Mouse (Mus musculus) 3134 (cell line): ENCODE results near the gene Abi3.

ENCODE experiments used
- DNase-seq: peaks from one replicate; pipeline ENCODE4 v3.0.0-alpha.2; 2011; ENCODE audit warnings: low spot score; ENCODE audit not compliant: insufficient read length; ENCODE audit errors: extremely low read depth

Gene Abi3

DNA sequence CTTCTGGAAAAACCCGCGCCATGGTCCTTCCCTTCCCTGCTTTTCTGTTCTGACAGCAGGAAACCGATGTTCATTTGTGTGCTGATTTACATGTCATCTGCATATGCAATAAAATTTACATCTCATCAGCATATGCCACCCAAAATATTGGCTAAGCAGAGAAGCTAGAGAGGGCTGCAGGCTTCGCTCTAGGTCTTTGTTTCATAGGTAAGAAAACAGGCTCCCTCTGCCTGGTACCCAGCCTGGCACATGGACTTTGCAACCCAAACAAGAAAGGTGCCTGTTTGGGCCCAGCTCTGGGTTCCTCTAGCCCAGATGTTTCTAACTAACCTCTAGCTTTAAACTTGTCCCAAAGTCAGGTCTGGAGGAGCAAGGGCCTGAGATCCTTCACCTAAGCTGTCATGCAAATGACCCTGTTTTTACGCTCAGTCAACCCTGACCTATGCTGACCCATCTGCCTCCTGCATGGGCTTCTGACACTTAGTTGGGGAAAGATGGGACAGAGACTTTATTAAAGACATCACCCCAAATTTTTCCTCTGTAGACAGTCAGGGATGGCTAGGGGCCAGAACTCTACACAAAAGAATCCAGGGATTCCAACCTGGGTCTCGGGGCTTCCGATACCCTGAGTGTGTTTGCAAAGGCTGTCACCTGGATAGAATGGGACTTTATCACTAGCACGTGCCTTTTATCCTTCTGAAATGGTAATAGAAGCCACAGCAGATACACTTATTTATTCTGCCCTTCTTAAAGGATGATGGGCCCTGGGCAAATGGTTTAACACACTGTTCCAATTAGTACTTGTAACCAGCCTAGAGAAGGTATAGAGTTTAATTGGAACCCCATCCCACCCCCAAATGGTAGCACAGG lies 3.0 kb downstream of the Abi3 start:
- DNase-seq = no peak

DNA sequence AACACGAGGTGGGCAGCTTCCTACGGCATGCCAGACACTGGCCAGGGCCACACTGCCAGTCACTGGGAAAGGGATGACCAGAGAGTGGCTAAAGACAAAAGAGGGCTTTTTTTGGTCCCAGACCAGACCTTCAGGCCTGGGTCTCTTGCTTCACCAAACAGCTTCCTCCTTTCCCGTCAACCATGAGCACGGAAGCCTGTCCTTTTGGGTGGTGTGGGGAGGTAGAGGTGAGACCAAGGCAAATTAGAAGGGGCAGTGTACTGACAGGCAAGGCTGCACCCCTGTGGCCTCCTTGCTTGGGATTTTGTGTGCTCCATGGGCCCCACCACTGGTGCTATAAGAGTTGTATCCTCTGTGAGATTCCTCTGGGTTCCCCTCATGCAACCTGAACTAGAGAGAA lies 3.7 kb downstream of the Abi3 start:
- no peak for DNase-seq

DNA sequence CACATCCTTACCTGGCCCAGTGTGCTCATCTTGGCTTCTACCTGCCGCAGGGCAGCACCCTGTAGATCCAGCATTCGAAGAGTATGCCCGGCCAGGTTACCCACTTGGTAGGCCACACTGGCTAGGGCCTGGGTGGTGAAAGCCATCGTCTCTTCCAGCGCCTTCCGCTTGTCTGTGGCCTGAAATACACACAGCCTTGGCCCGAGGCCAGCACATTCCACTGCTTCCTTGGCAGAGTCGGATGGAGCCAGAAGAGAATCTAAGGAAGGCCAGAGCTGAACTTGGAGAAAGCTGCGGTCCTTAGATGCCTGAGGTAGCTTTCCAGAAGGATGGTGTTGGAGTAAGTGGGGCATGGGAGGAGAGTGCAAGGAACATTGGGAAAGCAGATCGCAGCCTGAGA lies 5.2 kb downstream of the Abi3 start, which contains the start of gene Gngt2:
TSS of gene Gngt2 (plus strand) at position 158 of the 400 bp plus-strand sequence.
- peak; percentile 84 for DNase-seq

DNA sequence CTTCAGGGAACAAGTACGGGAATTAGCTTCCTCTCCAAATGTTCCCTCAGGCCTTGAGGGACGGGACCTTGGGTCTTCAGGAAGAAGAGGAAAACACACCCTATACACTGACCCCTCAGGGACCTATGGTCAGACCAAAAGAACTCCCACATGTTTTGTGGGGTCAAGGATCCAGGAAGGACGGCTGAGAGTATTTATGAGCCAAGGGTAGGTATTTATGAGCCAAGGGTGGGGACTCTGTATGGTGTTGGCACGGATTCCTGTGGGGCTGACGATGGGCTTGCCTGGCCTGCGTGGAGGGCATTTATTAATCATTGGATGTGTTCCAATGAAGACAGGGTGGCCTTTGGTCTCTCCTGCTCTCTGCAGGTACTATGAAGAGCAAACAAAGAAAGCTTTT lies 5.8 kb downstream of the Abi3 start:
- DNase-seq = peak; percentile 55

DNA sequence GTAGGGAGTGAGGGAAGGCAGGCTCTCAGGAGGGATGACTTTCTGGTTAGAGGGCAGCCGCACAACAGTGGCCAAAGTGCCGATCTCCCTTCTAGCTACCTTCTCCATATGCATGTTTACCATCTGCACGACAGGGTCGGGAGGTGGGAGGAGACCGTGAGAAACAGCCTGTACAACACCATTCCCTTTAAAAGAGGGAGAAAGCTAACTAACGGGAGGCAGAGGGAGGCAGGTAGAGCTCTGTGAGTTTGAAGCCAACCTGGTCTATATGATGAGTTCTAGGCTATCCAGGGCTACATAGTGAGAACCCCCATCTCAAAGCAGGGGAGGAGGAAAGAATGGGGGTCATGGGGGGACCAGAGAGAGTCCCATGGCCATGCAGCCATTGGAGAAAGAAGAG lies 6.4 kb downstream of the Abi3 start:
- DNase-seq = no peak

DNA sequence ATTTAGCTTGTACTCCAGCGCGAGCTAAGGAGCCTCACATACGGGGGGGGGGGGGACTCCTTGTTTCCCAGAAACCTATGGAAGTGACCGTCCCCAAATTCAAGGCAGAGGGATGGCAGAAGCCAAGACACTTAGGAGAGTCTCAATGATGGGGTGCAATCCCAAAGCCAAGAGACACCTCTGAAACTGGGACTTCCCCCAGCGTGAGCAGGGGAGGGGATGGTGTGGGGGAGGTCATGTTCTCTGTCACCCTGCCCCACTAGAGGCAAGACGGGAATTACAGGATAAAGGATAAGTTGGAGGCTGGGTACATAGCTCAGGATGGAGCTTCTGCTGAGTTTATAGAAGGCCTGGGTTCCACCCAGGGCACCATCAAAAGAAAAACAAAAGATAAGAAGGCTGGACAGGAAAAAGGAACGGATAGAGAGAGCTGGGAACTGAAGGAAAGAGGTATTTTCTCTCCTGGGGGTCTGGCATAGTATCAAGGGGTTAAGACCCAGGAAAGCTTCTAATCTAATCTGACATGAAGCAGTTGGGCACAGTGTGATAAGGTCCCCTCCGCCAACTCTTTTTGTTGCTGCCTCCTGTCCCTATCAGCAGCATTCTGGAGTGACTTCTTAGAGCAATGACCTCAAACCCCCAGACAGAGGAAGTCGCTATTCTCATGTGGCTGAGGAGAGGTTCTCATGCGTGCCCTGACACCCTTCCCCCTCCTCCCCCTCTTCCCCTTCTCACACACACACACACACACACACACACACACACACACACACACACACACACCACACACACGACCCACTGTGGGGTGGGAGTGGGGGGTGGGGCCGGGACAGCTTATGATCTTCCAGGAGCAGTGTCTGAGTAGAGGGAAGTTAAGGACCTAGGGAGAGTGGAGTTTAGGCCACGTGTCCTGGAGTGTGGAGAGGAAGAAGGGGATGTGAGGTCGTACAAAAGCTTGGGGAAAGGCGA lies 7.2 kb downstream of the Abi3 start:
- DNase-seq = no peak

DNA sequence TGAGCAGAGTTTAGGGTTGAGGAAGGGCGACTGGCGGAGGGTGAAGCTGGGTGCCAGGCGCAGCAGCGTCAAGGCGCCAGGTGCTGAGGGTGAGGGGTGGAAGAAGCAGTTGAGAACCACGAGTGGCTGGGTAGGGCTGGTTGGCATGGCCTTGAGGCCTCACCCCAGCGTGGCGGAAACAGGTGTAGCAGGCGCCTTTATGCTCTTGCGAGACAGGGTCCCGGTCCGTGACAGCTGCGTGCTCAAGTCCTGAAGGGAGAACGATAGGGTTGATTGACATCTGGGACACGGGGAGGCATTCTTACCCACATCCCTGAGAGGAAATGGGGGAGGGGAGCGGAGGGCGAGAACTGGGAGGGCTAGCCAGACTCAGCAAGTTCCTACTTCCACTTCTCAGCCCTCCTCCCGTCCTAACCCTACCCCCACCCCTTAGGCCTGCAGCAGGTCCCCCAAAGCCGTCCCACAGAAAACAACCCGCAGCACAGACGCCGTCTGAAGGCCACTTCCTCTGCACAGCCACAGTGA lies 8.1 kb downstream of the Abi3 start:
- no peak for DNase-seq

DNA sequence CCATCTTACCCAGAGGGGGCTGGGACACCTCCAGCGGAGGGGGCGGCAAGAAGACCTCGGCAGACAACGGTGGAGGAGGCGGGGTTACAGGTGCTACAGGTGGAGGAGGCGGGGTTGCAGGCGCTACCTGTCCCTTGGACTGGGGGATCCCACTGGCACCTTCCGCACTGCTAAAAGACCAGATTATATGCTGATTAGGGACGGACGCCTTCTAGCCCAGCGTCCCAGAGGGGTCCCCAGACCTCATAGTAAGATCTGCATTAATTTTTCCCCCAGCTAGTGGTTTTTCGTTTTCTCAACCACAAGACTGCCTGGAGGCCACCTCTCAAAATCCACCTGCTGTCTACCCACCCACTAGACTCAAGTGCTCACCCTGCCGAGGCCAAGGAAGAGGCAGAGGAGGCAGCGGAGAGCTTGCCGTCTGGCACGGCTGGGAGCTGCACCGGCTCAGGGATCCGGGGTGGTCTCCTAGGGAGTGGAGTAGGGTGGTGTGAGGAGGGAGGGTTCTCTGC lies 8.6 kb downstream of the Abi3 start:
- no peak for DNase-seq

DNA sequence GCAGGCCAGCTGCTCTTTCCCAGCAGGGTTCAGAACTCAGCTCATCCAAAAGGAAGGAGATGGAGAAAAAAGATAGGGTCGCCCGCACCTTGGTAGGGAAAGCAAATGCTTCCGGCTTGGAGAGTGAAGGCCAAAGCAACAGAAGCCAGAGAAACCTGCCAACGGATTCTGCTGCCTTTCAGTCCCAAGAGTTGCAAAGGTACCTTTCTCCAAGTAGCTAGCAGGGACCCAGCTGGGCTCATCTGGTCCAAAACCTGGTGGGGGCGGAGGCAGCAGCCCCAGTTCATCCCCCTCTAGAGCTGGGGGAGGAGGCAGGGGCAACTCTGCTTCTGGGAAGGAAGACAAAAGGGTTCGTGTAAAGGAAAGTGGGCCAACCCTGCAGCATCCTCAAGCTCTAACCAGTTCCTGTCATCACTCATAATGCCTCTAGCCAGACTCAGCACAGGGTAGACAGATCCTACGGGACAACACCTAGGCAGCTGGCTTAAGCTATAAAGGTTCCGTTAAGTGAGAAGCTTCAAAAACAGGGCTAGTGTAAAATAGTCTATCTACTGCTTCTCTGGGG lies 9.2 kb downstream of the Abi3 start:
- no peak for DNase-seq

DNA sequence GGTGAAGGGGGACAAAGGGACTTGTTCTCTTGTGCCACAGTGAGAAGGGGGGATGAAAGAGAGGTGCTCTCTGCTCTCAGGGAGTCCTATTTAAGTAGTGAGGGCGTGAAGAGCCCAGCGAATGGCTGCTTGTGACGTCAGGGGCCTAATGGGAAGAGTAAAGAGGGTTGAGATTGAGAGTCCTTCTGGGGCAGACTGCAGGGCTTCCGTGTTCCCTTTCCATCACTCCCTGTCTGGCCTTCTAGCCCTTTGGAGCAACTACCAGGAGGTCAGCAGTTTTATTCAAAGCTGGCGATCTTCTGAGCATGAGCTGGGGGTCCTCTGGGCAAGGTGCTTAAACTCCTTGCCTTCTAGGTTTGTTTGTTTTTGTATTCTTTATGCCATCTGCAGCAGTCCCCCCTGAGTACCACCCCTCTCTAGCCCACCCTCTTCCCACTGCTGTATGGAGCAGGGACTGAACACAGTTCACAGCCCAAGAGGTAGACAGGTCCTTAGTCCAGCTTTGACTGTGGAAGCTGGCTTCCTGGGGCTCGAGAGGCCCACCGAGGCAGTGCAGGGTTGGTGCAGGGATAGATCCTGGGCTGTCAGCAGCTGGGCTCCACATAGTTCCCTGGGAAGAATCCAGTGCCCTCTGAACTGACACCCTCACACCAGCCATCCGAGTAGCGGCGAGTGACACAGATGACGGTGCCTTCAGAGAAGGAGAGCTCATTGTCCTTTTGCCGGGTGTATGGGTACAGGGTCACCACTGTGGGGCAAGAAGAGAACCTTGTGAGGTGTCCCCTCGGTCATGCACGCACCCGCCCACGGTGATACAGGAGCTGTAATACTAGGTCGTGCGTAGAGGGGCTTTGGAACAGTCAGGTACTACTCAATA lies 9.9 kb downstream of the Abi3 start:
- DNase-seq = no peak

DNA sequence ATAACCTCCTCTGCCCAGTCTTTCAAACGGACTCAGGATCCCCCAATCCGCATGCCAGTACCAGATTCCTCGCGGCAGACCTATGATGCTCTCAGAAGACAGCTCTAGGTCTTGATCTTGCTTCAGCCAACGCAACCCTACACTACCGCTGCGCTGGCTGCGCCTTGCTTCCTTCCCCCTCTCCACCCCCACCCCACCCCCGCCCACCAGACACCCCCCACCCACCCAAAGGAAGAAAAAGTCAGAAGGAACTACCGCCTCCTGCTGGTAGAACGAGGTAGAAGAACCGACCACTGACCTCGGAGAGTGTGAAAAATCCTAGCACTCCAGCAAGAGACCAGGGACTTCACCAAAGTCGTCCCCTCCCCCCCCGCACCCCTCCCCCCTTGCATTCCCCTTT lies 10.6 kb downstream of the Abi3 start:
- no peak for DNase-seq

DNA sequence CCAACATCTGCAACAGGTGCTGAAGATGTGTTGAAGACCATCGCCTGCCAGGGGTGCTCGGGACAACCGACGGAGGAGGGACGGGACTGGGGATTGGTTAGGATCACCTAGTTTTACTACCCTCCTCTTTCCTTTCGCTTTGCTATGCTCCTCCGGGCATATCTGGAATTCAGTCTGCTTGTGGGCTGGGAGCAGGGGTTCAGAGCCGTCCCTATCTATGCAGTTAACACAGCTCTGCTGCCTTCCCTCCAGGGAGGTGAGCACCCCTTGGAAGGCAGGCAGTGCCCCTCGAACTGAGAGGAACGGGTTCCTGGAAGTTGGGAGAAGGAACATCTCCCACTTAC lies 11.0 kb downstream of the Abi3 start:
- no peak for DNase-seq

DNA sequence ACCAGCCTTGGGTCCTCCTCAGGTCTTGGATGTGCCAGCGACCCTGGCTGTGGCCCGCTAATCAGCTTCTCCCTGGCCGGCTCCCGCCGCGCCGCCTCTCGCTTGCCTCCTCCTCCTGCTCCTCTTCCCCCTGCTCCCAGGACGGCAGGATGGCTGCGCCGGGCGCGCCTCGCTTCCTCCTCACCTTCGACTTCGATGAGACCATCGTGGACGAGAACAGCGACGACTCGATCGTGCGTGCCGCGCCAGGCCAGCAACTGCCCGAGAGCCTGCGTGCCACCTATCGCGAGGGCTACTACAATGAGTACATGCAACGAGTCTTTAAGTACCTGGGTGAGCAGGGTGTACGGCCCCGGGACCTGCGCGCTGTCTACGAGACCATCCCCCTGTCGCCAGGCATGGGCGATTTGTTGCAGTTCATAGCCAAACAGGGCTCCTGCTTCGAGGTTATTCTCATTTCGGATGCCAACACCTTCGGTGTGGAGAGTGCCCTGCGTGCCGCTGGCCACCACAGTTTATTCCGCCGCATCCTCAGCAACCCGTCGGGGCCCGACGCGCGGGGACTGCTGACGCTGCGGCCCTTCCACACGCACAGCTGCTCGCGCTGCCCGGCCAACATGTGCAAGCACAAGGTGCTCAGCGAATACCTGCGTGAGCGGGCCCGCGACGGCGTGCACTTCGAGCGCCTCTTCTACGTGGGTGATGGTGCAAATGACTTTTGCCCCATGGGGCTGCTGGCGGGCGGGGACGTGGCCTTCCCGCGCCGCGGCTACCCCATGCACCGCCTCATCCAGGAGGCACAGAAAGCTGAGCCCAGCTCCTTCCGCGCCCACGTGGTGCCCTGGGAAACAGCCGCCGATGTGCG lies 11.6 kb downstream of the Abi3 start:
- no peak for DNase-seq

DNA sequence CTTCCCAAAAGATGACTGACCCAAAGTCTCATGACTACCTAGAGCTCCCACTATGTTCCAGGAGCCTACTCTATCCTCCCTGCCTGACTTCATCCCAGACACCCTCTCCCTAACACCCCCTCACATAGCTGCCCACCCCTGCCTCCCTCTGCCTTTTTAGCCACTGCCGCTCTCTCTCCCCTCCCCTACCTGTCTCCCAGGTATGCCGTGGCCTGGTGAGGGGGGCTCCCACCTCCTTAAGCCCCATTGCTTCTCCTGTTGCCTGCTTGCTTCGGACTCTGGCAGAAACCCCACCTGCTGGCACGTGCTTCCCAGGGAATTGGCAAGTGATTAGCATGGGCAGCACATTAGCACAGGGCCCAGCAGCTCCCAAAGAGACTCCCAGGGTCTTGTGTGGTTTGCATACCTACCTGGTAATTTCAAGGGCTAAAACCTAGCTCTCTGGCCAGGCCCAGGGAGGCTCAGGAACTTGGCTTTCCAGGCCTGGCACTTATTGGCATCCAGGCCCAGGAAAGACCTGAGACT lies 12.7 kb downstream of the Abi3 start:
- no peak for DNase-seq

DNA sequence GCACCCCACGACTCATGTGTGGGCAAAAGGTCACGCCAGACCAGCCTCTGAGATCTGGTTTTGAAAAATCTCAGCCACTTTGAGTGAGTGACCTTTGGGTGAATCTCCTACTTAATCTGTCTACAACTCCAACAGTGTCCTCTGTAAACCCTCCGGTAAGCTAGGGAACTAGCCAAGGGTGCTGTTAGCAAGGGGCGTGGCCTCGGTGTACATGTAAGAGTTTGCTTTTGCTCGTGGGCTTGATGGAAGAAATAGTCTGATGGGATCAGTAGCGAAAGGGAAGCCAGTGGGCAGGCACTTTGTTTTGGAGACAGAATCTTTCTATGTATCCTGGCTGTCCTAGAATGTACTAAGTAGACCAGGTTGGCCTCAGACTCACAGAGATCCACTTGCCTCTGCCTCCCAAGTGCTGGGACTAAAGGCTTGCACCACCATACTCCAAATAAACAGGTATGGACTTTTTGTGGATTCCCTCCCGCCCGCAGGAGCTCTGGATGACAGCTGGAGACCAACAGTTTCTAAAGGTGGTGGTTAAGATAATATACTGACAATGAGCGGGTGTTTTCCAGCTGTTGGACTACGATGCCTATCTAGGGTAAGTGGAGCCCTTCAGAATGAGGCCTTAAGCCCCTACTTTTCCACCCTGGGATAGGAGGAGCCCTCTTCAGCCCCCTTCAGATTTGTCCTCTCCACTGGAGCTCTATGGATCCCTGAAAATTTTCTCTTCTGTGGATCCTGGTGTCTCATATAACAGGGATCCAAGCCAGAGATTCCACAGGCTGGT lies 13.9 kb downstream of the Abi3 start:
- DNase-seq = no peak

DNA sequence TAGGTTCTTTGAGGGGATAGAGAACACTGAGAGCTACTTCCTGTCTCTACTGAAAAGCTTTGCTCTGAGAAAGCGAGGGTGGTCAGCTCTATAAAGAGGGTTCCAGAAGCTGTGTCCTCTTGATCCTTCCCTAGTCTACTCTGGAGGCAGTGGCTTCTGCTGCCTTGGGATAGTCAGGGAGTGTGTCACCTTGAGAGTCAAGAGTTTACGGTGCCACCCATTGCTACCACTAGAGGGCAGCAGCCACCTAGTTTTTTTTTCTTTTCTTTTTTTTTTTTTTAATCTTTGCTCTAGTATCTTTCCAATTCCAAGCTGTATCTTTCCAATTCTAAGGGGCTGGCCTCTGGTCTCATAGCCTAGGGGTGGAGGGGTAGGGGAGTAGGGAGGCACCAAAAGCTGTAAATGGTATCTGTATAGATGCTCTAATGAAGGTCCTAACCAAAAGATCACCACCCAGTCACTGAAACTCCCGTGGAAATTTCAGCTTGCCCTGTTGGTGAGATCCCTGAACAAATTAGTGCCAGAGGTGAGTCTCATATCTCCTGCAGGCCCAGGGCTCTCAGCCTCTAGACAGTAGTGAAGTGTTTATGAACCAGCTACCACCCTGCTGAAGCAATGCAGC lies 14.7 kb downstream of the Abi3 start:
- no peak for DNase-seq

DNA sequence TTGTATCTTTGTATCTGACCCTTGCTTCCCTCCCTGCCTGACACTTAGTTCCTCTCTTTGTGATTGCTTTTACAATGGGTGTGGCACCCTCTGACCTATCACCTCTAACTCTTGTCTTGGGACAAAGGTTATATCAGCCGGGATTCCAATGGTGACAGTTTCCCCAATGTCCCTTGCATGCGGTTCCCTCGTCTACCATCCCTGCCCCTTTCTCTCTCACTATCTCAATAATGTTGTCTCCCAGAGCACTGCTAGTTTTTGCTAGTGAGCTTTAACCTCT lies 15.2 kb downstream of the Abi3 start:
- no peak for DNase-seq
